Mouse (Mus musculus): ENCODE results near the gene Slc31a2.

GRCm38 (mm10) chr4:62273916-62274315 is 11.6 kb downstream of the Slc31a2 start:
- TF ChIP-seq CTCF (IDR thresholded peaks at IDR 0.05; ENCODE audit: low read depth, low read length): no peak
- TF ChIP-seq TAL1 (conservative IDR thresholded peaks at IDR 0.05; ENCODE audit: low read depth, low read length): no peak
- no peak for TF ChIP-seq GATA1 (IDR thresholded peaks at IDR 0.05; ENCODE audit: borderline replicate concordance, low read length)
- no peak for TF ChIP-seq POLR2AphosphoS5 (IDR thresholded peaks at IDR 0.05; ENCODE audit: insufficient replicate concordance, low read depth, low read length)
- TF ChIP-seq GATA2 (IDR thresholded peaks at IDR 0.05; ENCODE audit: borderline replicate concordance, low read depth, low read length): no peak

All from G1E (cell line).